Mouse (Mus musculus): Measurements from ENCODE around the gene Gnl2.

The Gnl2 gene

DNA sequence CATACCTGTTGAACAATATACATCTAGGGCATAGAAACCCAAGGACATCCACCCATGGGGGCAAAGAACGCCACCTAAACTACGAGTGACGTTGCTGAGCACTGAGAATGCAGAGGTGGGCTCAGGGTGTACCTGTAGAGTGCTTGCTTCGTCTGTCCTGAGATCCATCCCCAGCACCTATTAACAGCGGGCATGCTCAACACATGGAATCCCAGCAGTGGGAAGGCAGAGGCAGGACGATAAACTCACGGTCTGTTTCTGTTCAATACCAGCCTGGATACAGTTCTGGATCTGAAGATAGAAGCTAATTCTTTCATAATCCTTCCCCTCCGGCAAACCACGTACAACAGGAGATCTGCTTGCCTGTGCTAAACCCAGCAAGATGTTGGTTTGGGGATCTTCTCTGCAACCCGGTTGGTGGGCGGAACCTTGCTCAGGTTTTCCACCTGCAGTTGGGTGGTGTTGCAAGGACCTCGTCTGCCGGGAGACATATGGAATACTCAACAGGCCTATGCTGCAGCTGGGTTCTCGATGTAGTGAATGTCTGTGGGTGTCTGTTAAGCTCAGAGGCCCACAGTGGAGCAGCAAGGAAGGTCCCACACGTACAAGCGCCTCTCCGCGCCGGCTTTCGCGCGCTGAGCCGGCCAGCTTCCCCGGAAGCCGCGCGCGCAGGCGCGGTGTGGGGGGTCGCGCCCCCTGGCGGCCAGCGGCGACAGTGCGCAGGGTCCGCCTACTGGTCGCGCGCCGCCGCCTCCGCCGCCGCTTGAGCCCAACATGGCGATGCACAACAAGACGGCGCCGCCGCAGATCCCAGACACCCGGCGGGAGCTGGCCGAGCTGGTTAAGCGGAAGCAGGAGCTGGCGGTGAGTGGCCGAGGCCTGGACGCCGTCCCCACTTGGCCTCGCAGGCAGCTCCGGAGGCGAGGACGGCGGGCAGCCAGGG is 68.3 kb downstream of the Gnl2 start, which contains the start of gene Meaf6:
Gene Meaf6 (plus strand): TSS at position 732 of the 943 bp plus-strand sequence.
- peak; percentile 95 for DNase-seq (ENCODE audit: low read depth, low spot score)

DNA sequence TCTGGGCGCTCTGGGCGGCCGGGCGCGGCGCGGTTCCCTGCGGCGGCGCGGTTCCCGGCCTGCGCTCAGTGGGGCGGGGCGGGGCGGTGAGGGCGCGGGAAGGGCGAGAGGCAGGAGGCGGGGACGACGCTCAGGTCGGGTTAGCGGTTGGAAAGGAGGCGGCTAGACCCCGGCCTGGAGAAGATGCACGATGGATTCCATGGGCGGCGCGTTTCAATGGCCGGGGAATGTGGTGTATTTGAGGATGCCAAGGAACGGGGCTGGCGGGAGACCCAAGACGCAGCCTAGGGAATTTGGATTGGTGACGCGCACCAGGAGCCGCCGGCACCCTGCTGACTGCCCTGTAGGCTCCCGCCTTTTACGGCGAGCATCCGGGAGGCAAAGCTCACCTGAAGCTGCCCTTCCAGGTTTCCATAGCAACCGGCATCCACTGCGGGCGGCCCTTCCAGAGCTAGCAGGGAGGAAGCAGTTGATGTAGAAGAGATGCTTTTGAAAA is 69.0 kb downstream of the Gnl2 start:
- DNase-seq (ENCODE audit: low read depth, low spot score) = peak; percentile 77

DNA sequence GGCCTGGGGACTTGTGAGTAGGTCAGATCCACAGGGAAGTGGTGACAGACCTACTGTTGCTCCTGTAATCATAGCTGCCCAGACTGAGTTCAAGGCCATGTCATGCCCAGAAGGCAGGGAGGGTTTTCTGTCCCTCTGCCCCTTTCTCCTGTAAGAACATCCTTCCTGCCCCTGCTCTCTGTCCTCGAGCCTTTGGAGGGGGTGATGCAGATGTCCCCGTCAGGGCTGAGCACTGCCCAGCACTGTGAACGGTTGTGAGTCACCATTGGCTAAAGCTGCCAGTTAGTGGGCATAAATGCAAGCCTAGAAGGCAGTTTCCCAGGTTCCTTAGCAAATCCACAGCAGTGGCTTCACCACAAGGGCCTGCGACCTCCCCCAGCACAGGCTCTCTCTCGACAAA is 76.6 kb downstream of the Gnl2 start:
- no peak for DNase-seq (ENCODE audit: low read depth, low spot score)

DNA sequence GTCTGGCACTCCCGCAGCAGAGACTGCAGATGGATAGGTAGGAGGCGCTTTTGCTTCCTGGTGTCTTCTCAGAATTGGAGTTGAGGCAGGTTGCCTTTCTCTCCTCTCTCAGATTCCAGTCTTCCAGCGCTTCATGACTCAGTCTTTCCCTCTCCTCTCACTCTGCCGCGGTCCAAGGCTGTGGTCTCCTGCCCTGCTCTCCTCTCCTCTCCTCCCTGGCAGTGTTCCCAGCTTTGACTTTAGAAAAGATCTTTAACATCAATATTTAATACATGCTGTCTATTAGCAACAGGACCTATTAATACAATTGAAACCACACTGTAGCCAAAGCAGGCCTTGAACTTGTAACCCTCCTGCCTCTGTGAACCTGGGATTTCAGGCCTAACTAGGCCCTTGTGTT is 79.7 kb downstream of the Gnl2 start:
- DNase-seq (ENCODE audit: low read depth, low spot score) = no peak

DNA sequence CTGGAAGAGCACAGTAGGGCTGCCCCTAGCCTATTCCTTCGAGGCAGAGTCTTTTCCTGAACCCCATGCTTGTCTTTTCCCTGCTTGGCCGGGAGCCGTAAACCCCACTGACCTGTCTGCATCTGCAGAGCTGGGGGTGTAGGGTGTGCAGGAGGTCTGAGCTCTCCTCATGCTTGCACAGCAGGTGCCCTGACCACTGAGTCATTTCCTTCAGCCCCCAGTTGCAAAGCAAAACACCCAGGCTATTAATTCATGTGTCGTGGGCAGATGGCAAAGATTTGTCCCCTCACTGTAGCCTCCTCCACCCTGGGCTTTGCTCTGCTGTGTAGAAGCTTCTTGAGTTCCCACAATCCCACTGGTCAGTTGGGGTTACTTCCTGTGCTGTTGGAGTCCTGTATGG is 81.0 kb downstream of the Gnl2 start:
- DNase-seq (ENCODE audit: low read depth, low spot score) = no peak

DNA sequence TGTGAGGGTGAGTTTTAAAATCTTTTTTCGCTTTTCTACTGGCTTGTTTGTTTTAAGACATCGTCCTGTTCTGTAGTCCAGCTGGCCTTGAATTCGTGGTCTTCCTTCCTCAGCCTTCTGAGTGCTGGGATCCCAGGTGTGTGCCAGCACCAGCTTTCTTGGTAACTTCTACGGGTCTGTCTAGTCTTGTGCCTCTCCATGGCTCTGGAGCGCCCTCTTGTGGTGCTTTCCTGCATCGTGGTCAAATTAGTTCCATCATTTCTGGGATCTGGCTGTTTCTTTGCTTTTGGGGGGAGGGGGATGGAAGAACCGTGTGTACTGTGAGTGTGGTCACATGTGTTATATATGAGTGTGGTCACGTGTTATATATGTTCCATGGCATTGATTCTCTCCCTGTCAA is 83.1 kb downstream of the Gnl2 start:
- DNase-seq (ENCODE audit: low read depth, low spot score) = peak; percentile 91

DNA sequence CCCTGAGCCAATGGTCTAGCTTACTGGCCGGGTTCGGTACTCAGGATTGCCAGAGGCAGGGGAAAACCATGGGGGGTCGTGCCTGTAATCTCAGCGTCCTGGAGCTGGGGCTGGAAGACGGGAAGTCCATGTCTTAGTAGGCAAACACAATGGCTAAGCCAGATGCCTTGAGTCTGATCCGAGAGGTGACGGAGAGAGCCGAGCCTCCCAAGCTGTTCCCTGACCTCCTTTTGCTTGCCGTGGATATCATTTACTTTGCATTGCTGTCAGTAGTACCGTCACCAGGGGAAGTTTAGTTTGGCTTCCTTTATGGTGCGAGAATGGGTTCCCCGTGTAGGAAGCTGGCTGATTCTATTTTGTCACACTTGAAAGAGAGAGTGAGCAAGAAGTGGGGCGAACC is 84.9 kb downstream of the Gnl2 start:
- DNase-seq (ENCODE audit: low read depth, low spot score) = no peak
